Mouse (Mus musculus) embryo, embryonic 10.5 days (tissue): Measurements from ENCODE around the gene Mrps27.

Source experiments
- DNase-seq: peaks from one replicate; pipeline ENCODE4 v3.0.0-alpha.2; 2015; ENCODE audit warnings: low spot score

Gene Mrps27

GRCm38 (mm10) chr13:99351596-99351995, 7.0 kb downstream of the Mrps27 start:
- DNase-seq: no peak

GRCm38 (mm10) chr13:99352758-99353489, 8.3 kb downstream of the Mrps27 start:
- peak; percentile 98 for DNase-seq

GRCm38 (mm10) chr13:99353490-99353851, 8.9 kb downstream of the Mrps27 start:
- no peak for DNase-seq

GRCm38 (mm10) chr13:99355072-99355471, 10.5 kb downstream of the Mrps27 start:
- no peak for DNase-seq

- peak; percentile 28 for DNase-seq
These were observed 11.3 kb downstream of the Mrps27 start for GRCm38 (mm10) chr13:99355861-99356260.

GRCm38 (mm10) chr13:99356428-99357265, 12.1 kb downstream of the Mrps27 start:
- peak; percentile 70 for DNase-seq

GRCm38 (mm10) chr13:99358921-99359320, 14.3 kb downstream of the Mrps27 start:
- no peak for DNase-seq

GRCm38 (mm10) chr13:99363866-99364265, 19.3 kb downstream of the Mrps27 start:
- DNase-seq: no peak

GRCm38 (mm10) chr13:99366422-99367175, 22.0 kb downstream of the Mrps27 start:
- DNase-seq: no peak

GRCm38 (mm10) chr13:99367554-99368174, 23.1 kb downstream of the Mrps27 start:
- DNase-seq: no peak

- no peak for DNase-seq
These were observed 24.5 kb downstream of the Mrps27 start for GRCm38 (mm10) chr13:99369103-99369502.

- DNase-seq: no peak
These were observed 26.7 kb downstream of the Mrps27 start for GRCm38 (mm10) chr13:99371285-99371684.

- peak; percentile 19 for DNase-seq
These were observed 29.1 kb downstream of the Mrps27 start for GRCm38 (mm10) chr13:99373684-99374083.

- DNase-seq: peak; percentile 40
These were observed 29.6 kb downstream of the Mrps27 start for GRCm38 (mm10) chr13:99374191-99374590.

GRCm38 (mm10) chr13:99375550-99375949, 31.0 kb downstream of the Mrps27 start:
- DNase-seq: peak; percentile 92

- no peak for DNase-seq
These were observed 32.5 kb downstream of the Mrps27 start for GRCm38 (mm10) chr13:99377055-99377454.

GRCm38 (mm10) chr13:99378223-99378622, 33.6 kb downstream of the Mrps27 start:
- DNase-seq: no peak

- no peak for DNase-seq
These were observed 37.8 kb downstream of the Mrps27 start for GRCm38 (mm10) chr13:99382373-99382772.

- no peak for DNase-seq
These were observed 40.1 kb downstream of the Mrps27 start for GRCm38 (mm10) chr13:99384555-99385203.

- DNase-seq: no peak
These were observed 41.3 kb downstream of the Mrps27 start for GRCm38 (mm10) chr13:99385911-99386310.

GRCm38 (mm10) chr13:99386341-99386740, 41.8 kb downstream of the Mrps27 start:
- DNase-seq: no peak
